Mouse (Mus musculus): Measurements from ENCODE around the gene Gm13306.
"Not testable (repeated sequence)": the region's sequence is repeated elsewhere in the genome, so short reads cannot be mapped to it uniquely, and the experiment has no call there.

The Gm13306 gene

GRCm38 (mm10) chr4:42153136-42153535 is at the start of gene Gm13306:
Gm13306 (plus strand) TSS chr4:42153436.
- DNase-seq (ENCODE audit: low read depth) = not testable (repeated sequence)

- not testable (repeated sequence) for DNase-seq (ENCODE audit: low read depth)
Measured at GRCm38 (mm10) chr4:42114517-42114916, 38.7 kb upstream of the Gm13306 start, which contains the start of gene Gm13304. Gm13304 (plus strand) TSS chr4:42114817.

DNA sequence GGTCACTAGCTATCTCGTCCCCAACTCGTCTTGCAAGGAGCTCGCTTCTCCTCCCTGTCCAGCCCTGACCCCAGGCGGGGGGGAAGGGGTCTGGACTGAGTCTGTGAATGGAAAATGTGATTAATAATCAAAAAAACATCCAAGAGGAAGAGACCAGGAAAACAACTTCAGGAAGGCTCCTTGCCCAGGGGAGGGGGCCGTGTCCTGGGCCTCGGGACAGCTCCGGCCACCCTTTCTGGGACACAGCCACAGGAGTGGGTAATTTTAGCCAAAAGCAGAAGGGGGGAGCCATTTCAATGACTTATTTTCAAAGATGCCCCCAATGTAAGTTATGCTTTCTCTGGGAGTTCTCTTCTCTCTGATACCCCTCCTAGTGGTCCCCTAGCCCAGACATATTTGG is 15.3 kb downstream of the Gm13306 start, which contains the start of gene Gm13305:
Gene Gm13305, minus strand, starts transcription at position 101 of the 400 bp plus-strand sequence.
- not testable (repeated sequence) for DNase-seq (ENCODE audit: low read depth)

- DNase-seq (ENCODE audit: low read depth) = not testable (repeated sequence)
Measured at GRCm38 (mm10) chr4:42178243-42178642, 25.0 kb downstream of the Gm13306 start.

- DNase-seq (ENCODE audit: low read depth) = not testable (repeated sequence)
Measured at GRCm38 (mm10) chr4:42183234-42184197, 30.3 kb downstream of the Gm13306 start.

DNA sequence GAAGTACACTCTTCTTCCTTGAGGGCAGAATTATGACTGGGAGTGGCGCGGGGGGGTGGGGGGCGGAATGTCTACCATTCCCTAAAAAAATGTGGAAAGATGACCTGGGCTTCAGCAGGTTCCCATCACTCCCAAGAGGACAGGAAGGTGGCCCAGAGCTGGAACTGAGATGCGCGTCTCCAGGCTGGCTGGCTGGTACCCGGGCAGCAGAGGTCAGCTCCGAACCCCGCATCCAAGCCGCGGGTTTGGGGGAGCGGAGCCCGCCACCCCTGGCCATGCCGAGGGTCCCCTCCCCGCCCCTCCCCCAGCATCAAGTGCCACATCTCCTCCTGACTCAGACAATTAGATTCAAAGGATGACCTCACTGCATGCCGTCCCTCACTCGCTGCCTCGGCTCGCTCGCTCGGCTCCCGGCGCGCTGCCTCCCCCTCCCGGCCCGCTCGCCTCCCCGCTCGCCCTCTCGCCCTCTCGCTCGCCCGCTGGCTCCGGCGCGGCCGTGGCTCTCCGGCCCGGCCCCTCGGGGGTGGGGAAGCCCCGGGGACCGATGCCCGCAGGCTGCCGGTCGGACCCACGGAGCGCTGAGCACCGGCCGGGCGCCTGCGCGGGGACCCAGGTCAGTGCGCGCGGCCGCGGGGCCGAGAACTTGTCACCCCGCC is 31.2 kb downstream of the Gm13306 start:
- DNase-seq (ENCODE audit: low read depth) = not testable (repeated sequence)

DNA sequence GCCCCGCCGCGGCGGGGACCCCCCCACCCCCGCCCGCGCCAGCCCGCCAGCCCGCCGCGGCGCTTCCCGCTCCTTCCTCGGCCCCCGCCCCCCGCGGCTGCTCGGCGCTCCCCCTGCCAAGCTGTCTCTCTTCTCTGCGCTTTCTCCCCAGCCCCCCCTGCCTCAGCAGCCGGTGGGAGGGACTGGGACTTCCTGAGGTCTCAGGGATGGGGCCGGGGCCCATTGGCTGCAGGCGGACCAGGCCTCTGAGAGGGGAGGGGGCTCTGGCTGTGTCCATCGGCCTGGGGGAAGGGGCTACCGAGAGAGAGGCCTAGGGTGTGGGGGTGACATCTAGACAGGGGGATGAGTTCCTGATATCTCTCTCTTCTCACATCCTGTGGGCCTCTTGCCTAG is 31.7 kb downstream of the Gm13306 start:
- DNase-seq (ENCODE audit: low read depth) = not testable (repeated sequence)
